Mouse (Mus musculus): ENCODE results near the gene Hoxb5. TPM values are rescaled to one million over a fixed set of nuclear protein-coding genes. Genes with fewer than 3 reads are reported as not detected.

Gene Hoxb5
- polyA plus RNA-seq, 1 experiment: 10.7 TPM

- DNase-seq (ENCODE audit: low read depth): no peak
These were observed 50.3 kb downstream of the Hoxb5 start for GRCm38 (mm10) chr11:96353522-96353841.

- no peak for DNase-seq (ENCODE audit: low read depth)
These were observed 50.8 kb downstream of the Hoxb5 start for GRCm38 (mm10) chr11:96353939-96354338.

- DNase-seq (ENCODE audit: low read depth): no peak
These were observed 51.2 kb downstream of the Hoxb5 start for GRCm38 (mm10) chr11:96354376-96354775.

DNA sequence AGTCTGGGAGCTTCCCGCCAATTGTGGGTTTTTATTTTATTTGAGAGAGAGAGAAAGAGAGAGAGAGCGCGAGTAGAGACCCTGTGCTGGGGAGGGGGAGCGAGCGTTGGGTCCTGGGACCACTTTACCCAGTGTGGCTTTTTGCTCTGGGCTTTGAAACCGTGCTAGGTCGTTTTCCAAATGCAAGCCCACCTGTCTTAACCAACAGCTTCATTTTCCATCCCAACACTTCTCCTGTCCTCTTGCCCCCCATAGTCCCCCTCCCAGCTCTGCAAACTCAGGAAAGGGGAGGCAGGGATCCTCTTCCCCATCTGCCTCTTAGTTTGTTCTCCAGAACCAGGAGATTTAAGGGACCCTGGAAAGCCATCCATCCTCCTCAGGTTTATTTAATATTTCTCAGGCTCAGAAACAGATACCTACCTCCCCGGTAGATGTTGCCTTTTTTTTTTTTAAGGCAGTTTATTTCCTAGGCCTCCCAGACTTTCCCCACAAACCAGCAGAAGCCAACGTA is 51.7 kb downstream of the Hoxb5 start:
- DNase-seq (ENCODE audit: low read depth): no peak

Other genes with a start within 250 kb of the Hoxb5 start
- gene Ube2z, start 237.9 kb upstream of the Hoxb5 start, polyA plus RNA-seq (2012; rRNA removed): 89.4 and 104 TPM in 2 replicates
- gene Atp5g1, start 227.7 kb upstream of the Hoxb5 start, polyA plus RNA-seq (2012; rRNA removed): 603 and 668 TPM in 2 replicates
- gene Calcoco2, start 191.4 kb upstream of the Hoxb5 start, polyA plus RNA-seq (2012; rRNA removed): 0.09 TPM in 1 of 2 replicates, not detected in the other
- 0.45 and 0.84 TPM in 2 replicates for gene Ttll6, start 169.6 kb upstream of the Hoxb5 start, polyA plus RNA-seq (2012; rRNA removed)
- gene Hoxb13, start 109.0 kb upstream of the Hoxb5 start, polyA plus RNA-seq (2012; rRNA removed): 0.04 TPM in 1 of 2 replicates, not detected in the other
- gene Hoxb9, start 31.9 kb upstream of the Hoxb5 start, polyA plus RNA-seq (2012; rRNA removed): 27.8 and 31.5 TPM in 2 replicates
- gene Hoxb8, start 21.4 kb upstream of the Hoxb5 start, polyA plus RNA-seq (2012; rRNA removed): 137 and 237 TPM in 2 replicates
- gene Hoxb7, start 16.7 kb upstream of the Hoxb5 start, polyA plus RNA-seq (2012; rRNA removed): 49.4 and 65.1 TPM in 2 replicates
- gene Hoxb6, start 10.9 kb upstream of the Hoxb5 start, polyA plus RNA-seq (2012; rRNA removed): 153 and 221 TPM in 2 replicates
- 19.5 and 22.4 TPM in 2 replicates for gene Hoxb4, start 14.9 kb downstream of the Hoxb5 start, polyA plus RNA-seq (2012; rRNA removed)
- gene Hoxb3, start 20.0 kb downstream of the Hoxb5 start, polyA plus RNA-seq (2012; rRNA removed): 20.1 and 26.4 TPM in 2 replicates
- 31.4 and 43.0 TPM in 2 replicates for gene Hoxb2, start 47.2 kb downstream of the Hoxb5 start, polyA plus RNA-seq (2012; rRNA removed)
- 0.92 and 1.0 TPM in 2 replicates for gene Hoxb1, start 62.4 kb downstream of the Hoxb5 start, polyA plus RNA-seq (2012; rRNA removed)
- 8.8 and 11.0 TPM in 2 replicates for gene Skap1, start 161.3 kb downstream of the Hoxb5 start, polyA plus RNA-seq (2012; rRNA removed)

Data from gonadal fat pad, adult 2 months (tissue).